Mouse (Mus musculus) right cerebral cortex, adult 18-20 months (tissue): Measurements from ENCODE around the gene Gm10722.
A peak's percentile ranks its signal among the peaks of the same experiment; 100 is the strongest.
"Not testable (repeated sequence)": the region's sequence is repeated elsewhere in the genome, so short reads cannot be mapped to it uniquely, and the experiment has no call there.

Source experiments
- DNase-seq: peaks from one replicate; pipeline ENCODE4 v3.0.0; 2022; ENCODE audit warnings: mixed read lengths

Gm10722 gene

GRCm38 (mm10) chr9:3000445-3000972, at the start of gene Gm10722:
TSS of gene Gm10722 (plus strand) at chr9:3000922.
- DNase-seq, result not testable (repeated sequence)

GRCm38 (mm10) chr9:3001006-3001405, 284 bp downstream of the Gm10722 start:
- DNase-seq, result peak; percentile 5

GRCm38 (mm10) chr9:3001948-3002659, 1.4 kb downstream of the Gm10722 start:
- peak; percentile 97 for DNase-seq

- DNase-seq, result not testable (repeated sequence)
Observed at GRCm38 (mm10) chr9:3002794-3003396, 2.2 kb downstream of the Gm10722 start, which contains the start of gene Gm11168. TSS of gene Gm11168 (plus strand) at chr9:3003346.

- not testable (repeated sequence) for DNase-seq
Observed at GRCm38 (mm10) chr9:3006179-3006578, 5.5 kb downstream of the Gm10722 start.

GRCm38 (mm10) chr9:3006636-3007035, 5.9 kb downstream of the Gm10722 start:
- DNase-seq, result peak; percentile 87

GRCm38 (mm10) chr9:3007272-3007671, 6.5 kb downstream of the Gm10722 start:
- DNase-seq, result not testable (repeated sequence)

- DNase-seq, result not testable (repeated sequence)
Observed at GRCm38 (mm10) chr9:3009331-3009730, 8.6 kb downstream of the Gm10722 start.

GRCm38 (mm10) chr9:3012054-3012621, 11.4 kb downstream of the Gm10722 start:
- not testable (repeated sequence) for DNase-seq

GRCm38 (mm10) chr9:3012733-3013279, 12.1 kb downstream of the Gm10722 start, which contains the start of gene Gm10721:
TSS of gene Gm10721 (plus strand) at chr9:3013140.
- DNase-seq, result not testable (repeated sequence)

- DNase-seq, result not testable (repeated sequence)
Observed at GRCm38 (mm10) chr9:3015354-3015753, 14.6 kb downstream of the Gm10722 start, which contains the start of gene Gm10720. TSS of gene Gm10720 (plus strand) at chr9:3015654.

- not testable (repeated sequence) for DNase-seq
Observed at GRCm38 (mm10) chr9:3015896-3016295, 15.2 kb downstream of the Gm10722 start.

GRCm38 (mm10) chr9:3017108-3017507, 16.4 kb downstream of the Gm10722 start, which contains the start of gene Gm10719:
TSS of gene Gm10719 (plus strand) at chr9:3017408.
- DNase-seq, result not testable (repeated sequence)

- not testable (repeated sequence) for DNase-seq
Observed at GRCm38 (mm10) chr9:3018944-3019343, 18.2 kb downstream of the Gm10722 start.

- DNase-seq, result peak; percentile 33
Observed at GRCm38 (mm10) chr9:3019835-3020727, 19.4 kb downstream of the Gm10722 start.

GRCm38 (mm10) chr9:3022316-3023008, 21.7 kb downstream of the Gm10722 start:
- peak; percentile 60 for DNase-seq

GRCm38 (mm10) chr9:3023312-3023984, 22.7 kb downstream of the Gm10722 start, which contains the start of gene Gm10718:
TSS of gene Gm10718 (plus strand) at chr9:3023547.
- DNase-seq, result not testable (repeated sequence)

- peak; percentile 37 for DNase-seq
Observed at GRCm38 (mm10) chr9:3023985-3024648, 23.4 kb downstream of the Gm10722 start.

- DNase-seq, result peak; percentile 8
Observed at GRCm38 (mm10) chr9:3024912-3025467, 24.3 kb downstream of the Gm10722 start, which contains the start of gene Gm10717. TSS of gene Gm10717 (plus strand) at chr9:3025417.
